Mouse (Mus musculus) intestine, embryonic 14.5 days (tissue): Measurements from ENCODE around the gene Timm10b. TPM values are rescaled to one million over a fixed set of nuclear protein-coding genes. Genes with fewer than 3 reads are reported as not detected.
A peak's percentile ranks its signal among the peaks of the same experiment; 100 is the strongest.

Source experiments
- ATAC-seq: fragments of 200-750 bp; cut with Nextera tagmentation; replicated peaks from 2 replicates; pipeline ENCODE4 v1.8.0; 2017; ENCODE audit warnings: low read depth, moderate number of reproducible peaks, moderate TSS enrichment, moderate library complexity; ENCODE audit not compliant: low FRiP score, low TSS enrichment
- DNase-seq: peaks from one replicate; pipeline ENCODE4 v3.0.0-alpha.2; 2018; ENCODE audit warnings: low spot score
- H3K27ac ChIP-seq: fragments of 300-500 bp; sonication (generic); 2 replicates; pipeline ENCODE4 v1.5.1; 2014; ENCODE audit warnings: low read depth, mild to moderate bottlenecking, control low read depth
- H3K27me3 ChIP-seq: fragments of 300-500 bp; sonication (generic); replicated peaks from 2 replicates; pipeline ENCODE4 v1.6.1; 2014; ENCODE audit warnings: low read length, control low read depth; ENCODE audit not compliant: control insufficient read depth, insufficient read depth
- H3K36me3 ChIP-seq: fragments of 300-500 bp; sonication (generic); 2 replicates; pipeline ENCODE4 v1.6.1; 2014; ENCODE audit warnings: low read length, control low read depth; ENCODE audit not compliant: control insufficient read depth, insufficient read depth
- H3K4me1 ChIP-seq: fragments of 300-500 bp; sonication (generic); replicated peaks from 2 replicates; pipeline ENCODE4 v1.6.1; 2014; ENCODE audit warnings: low read length, control low read depth, mixed read lengths; ENCODE audit not compliant: control insufficient read depth, insufficient read depth
- H3K4me2 ChIP-seq: fragments of 300-500 bp; sonication (generic); 2 replicates; pipeline ENCODE4 v1.6.1; 2014; ENCODE audit warnings: low read length
- H3K4me3 ChIP-seq: fragments of 300-500 bp; sonication (generic); 2 replicates; pipeline ENCODE4 v1.5.1; 2014; ENCODE audit warnings: low read depth, low read length, control low read depth, mixed read lengths
- H3K9ac ChIP-seq: fragments of 300-500 bp; sonication (generic); 2 replicates; pipeline ENCODE4 v1.6.1; 2014; ENCODE audit warnings: mild to moderate bottlenecking, low read length
- H3K9me3 ChIP-seq: fragments of 300-500 bp; sonication (generic); 2 replicates; pipeline ENCODE4 v1.6.1; 2016; ENCODE audit warnings: low read length, control low read depth; ENCODE audit not compliant: control insufficient read depth
- WGBS: fragments of 180-500 bp; shearing (Covaris S2); extraction: QIAGEN DNeasy Blood & Tissue Kit; methylation state at CpG from one replicate; pipeline ENCODE4 v1.1.7; 2014; 5-methylcytosine and 5-hydroxymethylcytosine counted together
- polyA plus RNA-seq: library from polyadenylated mRNA; unstranded; fragments of >200 nt; fragmentation: Nextera tagmentation; extraction: Ambion mirVana; gene quantifications from 2 replicates; pipeline ENCODE4 v1.2.1, GENCODE M21; 2014

Timm10b gene
- polyA plus RNA-seq, 1 experiment from 2014 or later: 213 TPM

DNA sequence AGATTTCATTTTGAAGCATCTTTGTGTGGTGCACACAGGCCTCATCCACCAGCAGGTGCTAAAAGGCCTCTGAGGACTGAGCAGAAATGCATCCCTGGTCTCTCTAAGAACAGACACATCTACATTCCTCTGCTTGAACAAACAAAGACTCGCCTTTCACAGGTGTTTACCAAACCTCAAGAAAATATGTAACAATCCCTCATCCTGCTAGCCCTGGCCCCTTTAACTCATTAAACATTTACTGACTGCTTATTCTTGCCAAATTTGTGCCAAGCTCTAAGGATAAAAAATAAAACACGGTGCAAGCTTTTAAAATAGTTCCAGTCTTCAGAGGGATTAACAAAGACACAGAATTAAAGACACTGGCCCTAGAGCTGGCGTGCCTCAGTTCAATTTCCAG lies 20.2 kb upstream of the Timm10b start:
- H3K9ac ChIP-seq: no peak overlapping the region
- DNase-seq (no peak), ATAC-seq (no peak)
- H3K4me2 ChIP-seq: no peak overlapping the region
- H3K4me1 ChIP-seq: no peaks in the 10 kb centered on the region
- H3K27me3 ChIP-seq: no peaks in the 10 kb centered on the region
- WGBS: 53% methylated on average over 3 of the region's 3 CpGs
- H3K36me3 ChIP-seq: peaks cover 82% of the 10 kb centered on the region
- no peaks in the 10 kb centered on the region for H3K9me3 ChIP-seq
- H3K4me3 ChIP-seq: no peak overlapping the region
- H3K27ac ChIP-seq: no peak overlapping the region

GRCm38 (mm10) chr7:105621053-105621452 lies 18.8 kb upstream of the Timm10b start:
- peaks cover 80% of the 10 kb centered on the region for H3K36me3 ChIP-seq
- no peak overlapping the region for H3K4me3 ChIP-seq
- no peak for DNase-seq

DNA sequence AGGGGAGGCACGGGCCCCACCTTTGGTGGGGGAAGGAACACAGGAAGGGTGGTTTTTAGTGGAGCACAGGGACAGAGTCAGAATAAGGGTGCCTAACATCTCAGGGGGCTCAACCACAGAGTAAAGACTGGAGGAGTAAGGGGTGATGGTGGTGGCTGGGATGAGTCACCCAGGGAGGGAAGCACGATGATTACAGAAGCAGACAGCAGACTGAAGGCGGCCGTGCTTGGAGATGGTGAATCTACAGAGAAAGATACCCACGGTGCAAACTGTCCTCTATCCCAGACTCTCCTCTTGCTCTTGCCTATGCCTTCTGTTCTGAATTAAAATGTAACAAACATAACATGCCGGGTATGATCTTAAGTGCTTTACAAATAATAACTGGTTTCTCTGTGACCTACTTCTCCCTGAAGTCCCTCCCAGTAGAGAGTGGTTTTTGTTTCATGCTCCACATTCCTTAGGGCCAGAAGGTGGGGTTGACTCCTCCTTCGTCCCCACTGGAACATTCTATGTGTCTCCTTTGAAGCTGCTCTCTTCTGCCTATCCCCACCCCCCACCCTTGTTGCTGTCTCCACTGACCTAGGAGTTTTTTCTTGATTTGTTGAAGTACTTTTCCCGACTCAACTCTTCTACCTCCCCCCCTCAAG lies 18.1 kb upstream of the Timm10b start:
- Histone ChIP-seq H3K9me3 (no peaks in the 10 kb centered on the region), H3K36me3 (peaks cover 73% of the 10 kb centered on the region), H3K4me3 (no peak overlapping the region), H3K4me1 (no peaks in the 10 kb centered on the region), H3K27me3 (no peaks in the 10 kb centered on the region), H3K4me2 (no peak overlapping the region), H3K9ac (no peak overlapping the region), H3K27ac (no peak overlapping the region)
- WGBS: 76% methylated on average over 8 of the region's 8 CpGs
- ATAC-seq (no peak), DNase-seq (no peak)

More at GRCm38 (mm10) chr7:105621053-105621452, 18.8 kb upstream of the Timm10b start:
- no peak overlapping the region for H3K4me2 ChIP-seq
- no peak overlapping the region for H3K27ac ChIP-seq
- ATAC-seq: no peak
- no peak overlapping the region for H3K9ac ChIP-seq
- WGBS: 64% methylated on average over 4 of the region's 4 CpGs
- H3K9me3 ChIP-seq: no peaks in the 10 kb centered on the region
- no peaks in the 10 kb centered on the region for H3K27me3 ChIP-seq
- H3K4me1 ChIP-seq: no peaks in the 10 kb centered on the region

- Histone ChIP-seq H3K27ac (no peak overlapping the region), H3K36me3 (peaks cover 42% of the 10 kb centered on the region), H3K4me2 (no peak overlapping the region), H3K27me3 (no peaks in the 10 kb centered on the region), H3K4me1 (peaks cover 13% of the 10 kb centered on the region; the same call in 1 of the 2 replicates), H3K4me3 (no peak overlapping the region), H3K9ac (no peak overlapping the region), H3K9me3 (no peaks in the 10 kb centered on the region)
- no peak for ATAC-seq
- 84% methylated on average over 6 of the region's 6 CpGs for WGBS
- no peak for DNase-seq
Observed at GRCm38 (mm10) chr7:105625397-105625796, 14.5 kb upstream of the Timm10b start.

- Histone ChIP-seq H3K36me3 (peaks cover 19% of the 10 kb centered on the region), H3K9me3 (no peaks in the 10 kb centered on the region), H3K9ac (no peak overlapping the region), H3K4me2 (no peak overlapping the region), H3K27me3 (no peaks in the 10 kb centered on the region), H3K4me1 (peaks cover 13% of the 10 kb centered on the region), H3K4me3 (no peak overlapping the region), H3K27ac (no peak overlapping the region)
- 22% methylated on average over 3 of the region's 3 CpGs for WGBS
- no peak for DNase-seq
- no peak for ATAC-seq
Observed at GRCm38 (mm10) chr7:105628633-105629032, 11.2 kb upstream of the Timm10b start.

DNA sequence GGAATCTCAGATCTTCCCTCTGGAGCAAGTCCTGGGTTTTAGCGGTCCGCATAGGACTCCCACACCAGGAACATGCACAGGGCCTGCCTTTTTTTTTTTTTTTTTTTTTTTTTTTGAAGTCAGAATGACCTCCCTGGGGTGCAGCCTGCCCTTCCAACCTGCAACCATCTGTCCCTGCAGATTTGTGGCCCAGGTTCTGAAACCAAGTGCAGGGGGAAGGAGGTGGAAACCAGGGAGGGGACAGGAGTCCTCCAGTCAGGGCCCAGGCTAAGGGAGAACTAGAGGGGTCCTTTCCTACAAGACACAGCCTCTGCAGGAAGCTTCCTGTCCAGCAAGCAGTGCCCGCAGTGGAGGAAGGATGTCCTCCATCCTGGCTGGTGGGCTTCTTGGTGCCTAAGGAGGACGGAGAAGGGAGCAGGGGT lies 7.3 kb upstream of the Timm10b start:
- no peak overlapping the region for H3K27ac ChIP-seq
- peaks cover 18% of the 10 kb centered on the region for H3K4me1 ChIP-seq
- no peaks in the 10 kb centered on the region for H3K27me3 ChIP-seq
- no peaks in the 10 kb centered on the region for H3K9me3 ChIP-seq
- ATAC-seq: no peak
- H3K4me3 ChIP-seq: peak overlapping the region; percentile 80
- H3K9ac ChIP-seq: peak overlapping the region; percentile 77
- peak overlapping the region; percentile 74 for H3K4me2 ChIP-seq
- 12% methylated on average over 4 of the region's 4 CpGs for WGBS
- peak; percentile 66 for DNase-seq
- H3K36me3 ChIP-seq: peaks cover 19% of the 10 kb centered on the region

GRCm38 (mm10) chr7:105633127-105633800 lies 6.6 kb upstream of the Timm10b start, which contains the start of gene Trim3:
TSS of gene Trim3 (minus strand) at chr7:105633571.
- peak within 1 kb of the TSS; percentile 74 for H3K4me2 ChIP-seq
- peak within 1 kb of the TSS; percentile 40; the same call in 1 of the 2 replicates for H3K27ac ChIP-seq
- 0% methylated on average over 48 of the region's 71 CpGs for WGBS
- peaks cover 26% of the 10 kb centered on the region for H3K36me3 ChIP-seq
- H3K27me3 ChIP-seq: no peaks in the 10 kb centered on the region
- peaks cover 16% of the 10 kb centered on the region for H3K4me1 ChIP-seq
- ATAC-seq (peak; percentile 89), DNase-seq (peak; percentile 95)
- peak within 1 kb of the TSS; percentile 77 for H3K9ac ChIP-seq
- no peaks in the 10 kb centered on the region for H3K9me3 ChIP-seq
- peak within 1 kb of the TSS; percentile 80 for H3K4me3 ChIP-seq

GRCm38 (mm10) chr7:105633801-105634135 lies 6.1 kb upstream of the Timm10b start:
- no peak for DNase-seq
- WGBS: 6% methylated on average over 10 of the region's 10 CpGs
- H3K27ac ChIP-seq: peak overlapping the region; percentile 40; the same call in 1 of the 2 replicates
- H3K4me1 ChIP-seq: peaks cover 11% of the 10 kb centered on the region
- no peaks in the 10 kb centered on the region for H3K27me3 ChIP-seq
- peak overlapping the region; percentile 74 for H3K4me2 ChIP-seq
- peaks cover 31% of the 10 kb centered on the region for H3K36me3 ChIP-seq
- peak overlapping the region; percentile 80 for H3K4me3 ChIP-seq
- peak overlapping the region; percentile 77 for H3K9ac ChIP-seq
- no peak for ATAC-seq
- no peaks in the 10 kb centered on the region for H3K9me3 ChIP-seq
